Mouse (Mus musculus) retina, embryonic 14.5 days (tissue): ENCODE data around the gene Lrrc28.

Experiments used
- DNase-seq: peaks from one replicate; pipeline ENCODE4 v3.0.0-alpha.2; 2015; ENCODE audit warnings: low spot score

The Lrrc28 gene

GRCm38 (mm10) chr7:67486925-67487760 lies 157.9 kb downstream of the Lrrc28 start:
- DNase-seq = no peak

DNA sequence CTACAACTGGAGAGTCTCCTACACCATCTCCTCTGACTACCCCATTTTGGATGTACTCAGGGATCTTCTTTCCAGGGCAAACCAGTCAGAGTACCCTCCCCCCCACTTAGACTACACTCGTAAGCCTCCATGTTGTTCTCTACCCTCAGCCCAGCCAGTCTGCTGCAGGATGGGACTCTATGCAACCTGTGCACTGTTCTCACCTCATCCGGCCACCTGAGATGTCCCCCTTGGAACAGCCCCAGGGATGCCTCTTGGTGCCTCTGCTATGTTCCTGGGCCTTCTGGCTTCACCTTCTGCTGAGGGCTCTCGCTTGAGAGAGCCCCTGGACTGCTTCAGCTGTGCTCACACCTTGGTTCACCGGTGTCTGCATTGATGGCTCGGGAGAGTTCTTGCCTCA lies 158.7 kb downstream of the Lrrc28 start:
- DNase-seq = no peak

DNA sequence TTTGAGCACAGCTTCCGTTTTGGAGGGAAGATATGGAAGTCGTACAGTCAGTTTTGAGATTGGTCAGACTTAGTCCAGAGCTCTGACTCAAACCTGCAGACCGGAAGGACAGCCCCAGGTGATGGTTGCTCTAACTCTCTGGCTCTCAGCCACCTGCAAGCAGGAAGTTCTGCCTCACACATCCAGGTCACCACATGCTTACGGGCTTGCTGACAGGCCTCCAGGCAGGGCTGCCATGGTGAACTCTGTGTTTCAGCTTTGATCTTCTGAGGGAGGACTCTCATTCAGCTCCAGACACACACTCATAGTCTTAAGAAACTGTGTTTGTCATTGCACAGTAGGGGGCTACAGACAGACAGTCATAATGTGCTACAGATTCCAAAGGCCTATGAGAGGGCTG lies 161.4 kb downstream of the Lrrc28 start:
- no peak for DNase-seq

DNA sequence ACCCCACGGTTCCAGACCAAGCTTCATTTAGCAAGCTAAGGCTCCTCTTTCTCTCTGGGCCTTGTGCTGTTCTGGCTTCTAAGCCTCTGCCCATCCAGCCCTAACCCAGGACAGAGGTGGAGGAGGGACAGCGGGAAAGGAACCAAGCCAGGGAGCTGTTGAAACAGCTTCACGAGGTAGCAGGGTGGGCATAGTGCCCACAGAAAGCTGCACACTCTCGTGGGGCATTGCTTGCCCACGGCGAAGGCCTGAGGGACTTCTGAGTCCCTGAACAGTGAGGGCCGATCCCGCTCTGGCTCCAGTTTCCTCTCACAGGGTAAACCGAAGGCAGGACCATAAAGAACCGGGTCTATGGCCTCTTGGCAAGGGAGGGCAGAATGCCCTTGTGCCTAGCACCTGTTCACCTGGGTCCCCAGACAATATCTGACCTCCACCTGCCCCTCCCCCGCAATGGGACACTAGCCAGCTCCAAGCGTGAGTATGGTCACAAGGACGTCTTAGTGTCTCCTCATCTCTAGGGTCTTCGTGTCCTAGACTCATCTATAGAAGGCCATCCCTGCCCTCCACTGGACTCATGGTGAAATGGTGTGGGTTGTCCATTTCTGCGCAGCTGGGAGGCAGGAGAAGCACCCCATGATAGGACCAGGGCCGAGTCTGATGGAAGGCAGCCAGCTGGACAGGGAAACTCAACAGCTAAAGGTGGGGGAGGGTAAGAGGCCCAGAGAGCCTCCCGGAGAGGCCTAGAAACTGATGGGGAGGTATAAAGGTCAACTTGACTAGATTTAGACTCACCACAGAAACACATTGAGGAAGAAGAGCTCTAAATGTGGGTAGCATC lies 165.3 kb downstream of the Lrrc28 start:
- no peak for DNase-seq

- no peak for DNase-seq
Measured at GRCm38 (mm10) chr7:67479168-67479567, 165.9 kb downstream of the Lrrc28 start.

DNA sequence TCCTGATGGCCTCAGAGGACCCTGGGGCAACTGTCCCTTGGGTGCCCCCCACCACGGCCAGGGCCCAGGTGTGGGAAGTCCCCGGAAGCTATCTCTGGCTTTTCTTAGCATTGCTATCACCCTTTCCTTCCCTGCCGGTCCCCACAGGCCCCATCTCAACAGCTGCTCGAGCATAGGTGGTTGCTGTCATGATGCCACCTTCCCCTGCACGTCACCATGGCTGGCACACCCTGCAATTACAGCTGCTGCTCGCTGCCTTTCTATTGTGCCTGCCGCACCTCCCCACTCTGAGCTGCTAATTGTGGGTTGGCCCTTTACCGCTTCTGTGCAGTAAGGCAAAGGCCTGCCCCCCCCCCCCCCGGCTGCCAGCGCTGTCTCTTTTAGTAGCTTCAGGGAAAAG lies 167.1 kb downstream of the Lrrc28 start:
- DNase-seq = peak; percentile 26

- no peak for DNase-seq
Measured at GRCm38 (mm10) chr7:67471295-67471694, 173.8 kb downstream of the Lrrc28 start.

- no peak for DNase-seq
Measured at GRCm38 (mm10) chr7:67468802-67469408, 176.2 kb downstream of the Lrrc28 start.

DNA sequence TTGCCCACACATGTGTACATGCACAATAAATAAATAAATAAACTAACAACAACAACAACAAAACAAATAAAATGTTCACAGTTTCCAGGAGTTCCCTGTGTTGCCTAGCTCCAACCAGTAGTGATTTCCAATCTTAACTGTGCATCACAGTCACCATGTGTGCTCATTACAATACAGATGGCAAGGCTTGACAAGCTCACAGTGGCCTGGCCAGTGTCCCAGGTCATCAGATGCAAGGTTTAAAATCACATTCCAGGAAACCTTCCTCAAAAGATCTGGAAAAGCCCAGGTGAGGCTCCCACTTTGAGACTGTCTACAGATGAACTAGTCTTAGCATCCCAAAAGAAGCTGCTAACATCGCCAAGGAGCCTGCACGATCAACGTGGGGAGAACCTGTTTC lies 176.9 kb downstream of the Lrrc28 start:
- DNase-seq = no peak

DNA sequence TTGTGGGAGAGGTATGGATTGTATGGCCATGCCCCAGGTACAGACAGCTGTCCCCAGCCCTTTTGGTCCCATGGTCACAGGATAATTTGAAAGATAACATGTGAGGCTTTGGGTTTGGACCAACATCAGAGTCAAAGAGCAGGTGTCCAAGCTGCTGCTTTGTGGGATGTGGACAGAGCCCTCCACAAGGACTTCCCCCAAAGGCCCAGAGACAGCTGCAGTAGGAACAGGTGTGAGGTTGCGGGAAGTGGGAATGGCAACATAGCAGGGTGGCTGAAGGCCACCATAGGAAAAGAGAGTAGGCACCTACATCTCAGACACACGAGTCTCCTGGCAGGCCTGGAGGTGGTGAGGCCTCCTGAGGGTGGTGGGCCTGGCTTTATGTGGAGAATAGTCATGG lies 178.7 kb downstream of the Lrrc28 start:
- no peak for DNase-seq

DNA sequence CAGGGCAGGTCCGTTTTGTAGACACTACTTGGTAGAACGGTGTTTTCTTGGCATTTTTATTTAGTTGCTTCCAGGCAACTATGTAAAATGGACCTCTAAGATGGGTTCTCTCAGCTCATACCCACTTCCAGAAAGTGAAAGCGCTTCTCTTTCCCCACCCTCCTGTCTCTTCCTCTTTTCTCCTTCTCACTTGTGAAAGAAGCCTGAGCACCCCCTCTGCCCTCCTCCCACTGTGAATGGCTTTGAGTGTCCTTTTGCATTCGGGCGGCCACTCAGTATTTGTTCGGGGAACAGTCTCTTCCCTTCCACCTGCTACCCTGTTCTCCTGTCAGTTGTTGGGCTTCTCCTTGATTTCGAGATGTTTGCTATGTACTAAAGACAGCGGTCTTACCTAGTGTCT lies 180.4 kb downstream of the Lrrc28 start:
- DNase-seq = no peak

- DNase-seq = peak; percentile 55
Measured at GRCm38 (mm10) chr7:67463565-67463964, 181.5 kb downstream of the Lrrc28 start.
